Comparison of ENCODE assay signal across 26 mouse cellular contexts in genomic region chr3:107586504-107586903, GRCm38 (mm10). TPM values are rescaled to one million over a fixed set of nuclear protein-coding genes. Genes with fewer than 3 reads are reported as not detected.
"Had no signal": no experiment of that assay in that cellular context is flagged by ENCODE, and none has a peak within 500 bp of the region (broad histone marks: within the 10 kb centered on the region; RNA-seq: fewer than 3 reads in every experiment).

No protein-coding gene starts in this region.

- H3K9ac ChIP-seq: limb, embryonic 12.5 days; limb, embryonic 15.5 days; liver, embryonic 14.5 days; liver, postnatal 0 days; lung, embryonic 15.5 days; stomach, embryonic 15.5 days had no signal

- H3K9me3 ChIP-seq: limb, embryonic 12.5 days; limb, embryonic 15.5 days; lung, embryonic 15.5 days; stomach, embryonic 15.5 days had no signal

- H3K27ac ChIP-seq: kidney, postnatal 0 days; layer of hippocampus, adult 2 months; left cerebral cortex, adult 2 months; limb, embryonic 12.5 days; limb, embryonic 15.5 days; liver, embryonic 14.5 days; lung, embryonic 15.5 days; stomach, embryonic 15.5 days had no signal

- ATAC-seq: intestine, postnatal 0 days; liver, postnatal 0 days had no signal

- DNase-seq: kidney, adult 2 months; kidney, postnatal 25 days; layer of hippocampus, adult 9-11 months; liver, postnatal 0 days; lung, postnatal 10 days; midbrain, embryonic 14.5 days; right cerebral cortex, postnatal 14 days; spleen, adult 18-20 months; thymus, adult 2 months; thymus, postnatal 25 days had no signal

- H3K4me2 ChIP-seq: limb, embryonic 12.5 days; limb, embryonic 15.5 days; liver, embryonic 11.5 days; lung, embryonic 15.5 days; midbrain, embryonic 11.5 days; stomach, embryonic 15.5 days had no signal

- H3K36me3 ChIP-seq: limb, embryonic 12.5 days; limb, embryonic 15.5 days; lung, embryonic 15.5 days; stomach, embryonic 15.5 days had no signal

- H3K4me3 ChIP-seq: layer of hippocampus, adult 2 months; left cerebral cortex, adult 2 months; limb, embryonic 12.5 days; limb, embryonic 15.5 days; lung, embryonic 15.5 days; stomach, embryonic 15.5 days had no signal

RNA-seq across cellular contexts. Expression of gene Alx3, which starts 8.3 kb away (rescaled TPM):
- polyA plus RNA-seq: intestine, postnatal 0 days; kidney, adult 2 months; large intestine, adult 2 months; liver, embryonic 14.5 days; liver, postnatal 0 days; neural tube, embryonic 14.5 days; stomach, embryonic 15.5 days had no signal

RNA-seq across cellular contexts. Expression of gene Ubl4b, which starts 31.6 kb away (rescaled TPM):
- polyA plus RNA-seq: intestine, postnatal 0 days; kidney, embryonic 14.5 days; kidney, postnatal 0 days; large intestine, adult 2 months; limb, embryonic 15.5 days; liver, embryonic 11.5 days; liver, embryonic 14.5 days; liver, postnatal 0 days; lung, embryonic 15.5 days; midbrain, embryonic 11.5 days; midbrain, embryonic 14.5 days; midbrain, postnatal 0 days; neural tube, embryonic 11.5 days; neural tube, embryonic 14.5 days; stomach, embryonic 15.5 days had no signal

RNA-seq across cellular contexts. Expression of gene Gm10961, which starts 44.6 kb away (rescaled TPM):
- polyA plus RNA-seq: intestine, postnatal 0 days; kidney, adult 2 months; kidney, embryonic 14.5 days; kidney, postnatal 0 days; large intestine, adult 2 months; limb, embryonic 12.5 days; limb, embryonic 15.5 days; liver, embryonic 11.5 days; liver, embryonic 14.5 days; liver, postnatal 0 days; lung, embryonic 15.5 days; midbrain, embryonic 11.5 days; midbrain, embryonic 14.5 days; midbrain, postnatal 0 days; neural tube, embryonic 11.5 days; neural tube, embryonic 14.5 days; stomach, embryonic 15.5 days; thymus, adult 2 months had no signal
